Comparison of ENCODE assay signal across 26 mouse cellular contexts in the genomic region with DNA sequence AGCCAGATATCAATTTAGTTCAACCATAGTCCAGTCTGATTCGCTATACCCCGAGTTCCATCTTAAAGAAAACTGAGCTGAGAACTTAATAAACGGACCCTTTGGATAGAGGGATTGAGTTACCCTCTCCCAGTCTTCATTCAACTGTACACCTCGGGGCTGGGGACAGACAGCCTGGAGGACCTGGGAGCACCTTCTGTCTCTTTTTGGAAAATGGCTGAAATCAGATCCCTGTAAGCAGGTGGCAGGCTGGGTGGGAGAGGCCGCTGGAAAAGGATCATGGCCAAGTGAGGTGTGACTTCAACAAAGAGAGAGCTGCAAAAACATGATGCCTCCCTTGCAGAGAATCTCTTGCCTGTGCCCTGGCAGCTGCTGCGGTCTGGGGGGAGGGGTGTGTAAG. TPM values are rescaled to one million over a fixed set of nuclear protein-coding genes. Genes with fewer than 3 reads are reported as not detected.
A peak's percentile ranks its signal among the peaks of the same experiment; 100 is the strongest.
DNase-seq lines count a peak whose midpoint lies in the region; ATAC-seq and TF ChIP-seq lines count a peak whose summit lies in the region.
"Had no signal": no experiment of that assay in that cellular context is flagged by ENCODE, and none has a peak within 500 bp of the region (broad histone marks: within the 10 kb centered on the region; RNA-seq: fewer than 3 reads in every experiment).

No protein-coding gene starts in this region.

- peak; percentile 58; the same call in 1 of the 2 replicates for ATAC-seq in kidney, embryonic 14.5 days (ENCODE audit: low FRiP score, low TSS enrichment)
- no peak for ATAC-seq in kidney, postnatal 0 days (replicated peaks; ENCODE audit: low FRiP score, low read depth)
- ATAC-seq: CD4-positive, CD25-positive, alpha-beta regulatory T cell, adult 4 months; forebrain, embryonic 14.5 days; forebrain, embryonic 16.5 days had no signal

- no peaks in the 10 kb centered on the region for H3K36me3 ChIP-seq in kidney, embryonic 14.5 days (ENCODE audit: control insufficient read depth, insufficient read depth, low read length)
- H3K36me3 ChIP-seq in kidney, postnatal 0 days (ENCODE audit: insufficient read depth, low read length), result no peaks in the 10 kb centered on the region
- H3K36me3 ChIP-seq: embryonic facial prominence, embryonic 13.5 days; embryonic facial prominence, embryonic 15.5 days; forebrain, embryonic 10.5 days; forebrain, embryonic 12.5 days; G1E had no signal

- H3K9me3 ChIP-seq in kidney, embryonic 14.5 days (ENCODE audit: control insufficient read depth, low read length), result no peaks in the 10 kb centered on the region
- H3K9me3 ChIP-seq in kidney, postnatal 0 days (replicated peaks; ENCODE audit: low read length), result no peaks in the 10 kb centered on the region
- H3K9me3 ChIP-seq: embryonic facial prominence, embryonic 13.5 days; embryonic facial prominence, embryonic 15.5 days; forebrain, embryonic 10.5 days; forebrain, embryonic 12.5 days had no signal

- no peak overlapping the region for H3K27ac ChIP-seq in kidney, embryonic 14.5 days (ENCODE audit: low read depth, low read length)
- no peak overlapping the region for H3K27ac ChIP-seq in kidney, postnatal 0 days
- H3K27ac ChIP-seq: embryonic facial prominence, embryonic 13.5 days; embryonic facial prominence, embryonic 15.5 days; forebrain, embryonic 10.5 days; forebrain, embryonic 12.5 days had no signal

- no peak for TF ChIP-seq CTCF in kidney, postnatal 0 days (IDR thresholded peaks at IDR 0.05; ENCODE audit: low read depth)

- no peak overlapping the region for H3K4me2 ChIP-seq in kidney, embryonic 14.5 days (replicated peaks; ENCODE audit: low read depth, low read length)
- H3K4me2 ChIP-seq in kidney, postnatal 0 days (ENCODE audit: low read length), result no peak overlapping the region
- H3K4me2 ChIP-seq: embryonic facial prominence, embryonic 13.5 days; embryonic facial prominence, embryonic 15.5 days; forebrain, embryonic 12.5 days had no signal

- H3K27me3 ChIP-seq in kidney, embryonic 14.5 days (ENCODE audit: control insufficient read depth, insufficient read depth, low read length), result peaks cover 6% of the 10 kb centered on the region
- no peaks in the 10 kb centered on the region for H3K27me3 ChIP-seq in kidney, postnatal 0 days (ENCODE audit: insufficient read depth, low read length)

- H3K4me3 ChIP-seq in kidney, embryonic 14.5 days (ENCODE audit: low read length), result no peak overlapping the region
- no peak overlapping the region for H3K4me3 ChIP-seq in kidney, postnatal 0 days (replicated peaks; ENCODE audit: low read depth, low read length)
- H3K4me3 ChIP-seq: embryonic facial prominence, embryonic 13.5 days; embryonic facial prominence, embryonic 15.5 days; erythroblast, embryonic 14.5 days; forebrain, embryonic 10.5 days; forebrain, embryonic 12.5 days had no signal

- WGBS in kidney, embryonic 14.5 days, result 38% methylated on average over 6 of the region's 6 CpGs
- WGBS in kidney, postnatal 0 days, result 44% methylated on average over 6 of the region's 6 CpGs

- H3K9ac ChIP-seq in kidney, embryonic 14.5 days (ENCODE audit: low read depth, low read length), result no peak overlapping the region
- no peak overlapping the region for H3K9ac ChIP-seq in kidney, postnatal 0 days (ENCODE audit: low read depth, low read length)
- H3K9ac ChIP-seq: embryonic facial prominence, embryonic 13.5 days; embryonic facial prominence, embryonic 15.5 days; forebrain, embryonic 12.5 days had no signal

- H3K4me1 ChIP-seq in kidney, embryonic 14.5 days (ENCODE audit: control insufficient read depth, insufficient read depth, low read length), result no peaks in the 10 kb centered on the region
- no peaks in the 10 kb centered on the region for H3K4me1 ChIP-seq in kidney, postnatal 0 days (replicated peaks; ENCODE audit: insufficient read depth, low read length)
- H3K4me1 ChIP-seq: embryonic facial prominence, embryonic 13.5 days; embryonic facial prominence, embryonic 15.5 days had no signal

- peak; percentile 38 for DNase-seq in cerebellum, postnatal 10 days
- DNase-seq in cerebellum, postnatal 4 days (ENCODE audit: low spot score in 2 of 2), result no peak
- no peak for DNase-seq in kidney, postnatal 25 days
- peak; percentile 57 for DNase-seq in kidney, postnatal 0 days (ENCODE audit: low spot score)
- DNase-seq in kidney, postnatal 14 days, result no peak
- DNase-seq: adrenal gland, adult 2 months; adrenal gland, postnatal 10 days; adrenal gland, postnatal 25 days; B cell, adult 2 months; cerebellum, adult 11 months; cerebellum, adult 18-20 months; cerebellum, adult 8-10 months; cerebellum, adult 9-11 months; embryo, embryonic 11 days had no signal

RNA-seq across cellular contexts. Expression of a gene that starts 9.0 kb away (rescaled TPM):
- polyA plus RNA-seq in kidney, embryonic 14.5 days (2014; fragmentation: Nextera tagmentation; extraction: Ambion mirVana), result 0.96 and 1.2 TPM in 2 replicates
- 1.8 and 2.2 TPM in 2 replicates for polyA plus RNA-seq in kidney, postnatal 0 days (2015; fragmentation: Nextera tagmentation; extraction: Ambion mirVana)

RNA-seq across cellular contexts. Expression of a gene that starts 20.2 kb away (rescaled TPM):
- not detected in 2 replicates for polyA plus RNA-seq in kidney, embryonic 14.5 days (2014; fragmentation: Nextera tagmentation; extraction: Ambion mirVana)
- polyA plus RNA-seq in kidney, postnatal 0 days (2015; fragmentation: Nextera tagmentation; extraction: Ambion mirVana), result not detected in 2 replicates
- polyA plus RNA-seq: adrenal gland, adult 2 months; brain, embryonic 14.5 days; embryonic facial prominence, embryonic 11.5 days; embryonic facial prominence, embryonic 13.5 days; erythroblast, embryonic 14.5 days; forebrain, embryonic 10.5 days; forebrain, embryonic 12.5 days; forebrain, embryonic 14.5 days; forebrain, embryonic 16.5 days; G1E had no signal

RNA-seq across cellular contexts. Expression of a gene that starts 34.0 kb away (rescaled TPM):
- polyA plus RNA-seq in kidney, embryonic 14.5 days (2014; fragmentation: Nextera tagmentation; extraction: Ambion mirVana), result not detected in 2 replicates
- polyA plus RNA-seq in kidney, postnatal 0 days (2015; fragmentation: Nextera tagmentation; extraction: Ambion mirVana), result not detected in 2 replicates
- polyA plus RNA-seq: CD4-positive, CD25-positive, alpha-beta regulatory T cell, adult 4 months; embryonic facial prominence, embryonic 11.5 days; embryonic facial prominence, embryonic 13.5 days; embryonic facial prominence, embryonic 15.5 days; erythroblast, embryonic 14.5 days; forebrain, embryonic 10.5 days; forebrain, embryonic 12.5 days; forebrain, embryonic 14.5 days; forebrain, embryonic 16.5 days; G1E had no signal

RNA-seq across cellular contexts. Expression of a gene that starts 44.6 kb away (rescaled TPM):
- polyA plus RNA-seq in kidney, embryonic 14.5 days (2014; fragmentation: Nextera tagmentation; extraction: Ambion mirVana), result not detected in 2 replicates
- not detected in 2 replicates for polyA plus RNA-seq in kidney, postnatal 0 days (2015; fragmentation: Nextera tagmentation; extraction: Ambion mirVana)
- polyA plus RNA-seq: CD4-positive, CD25-positive, alpha-beta regulatory T cell, adult 4 months; embryonic facial prominence, embryonic 11.5 days; embryonic facial prominence, embryonic 13.5 days; embryonic facial prominence, embryonic 15.5 days; erythroblast, embryonic 14.5 days; forebrain, embryonic 10.5 days; forebrain, embryonic 12.5 days; forebrain, embryonic 14.5 days; forebrain, embryonic 16.5 days; G1E had no signal

RNA-seq across cellular contexts. Expression of a gene that starts 51.6 kb away (rescaled TPM):
- 0.26 TPM in 2 replicates for polyA plus RNA-seq in kidney, embryonic 14.5 days (2014; fragmentation: Nextera tagmentation; extraction: Ambion mirVana)
- polyA plus RNA-seq in kidney, postnatal 0 days (2015; fragmentation: Nextera tagmentation; extraction: Ambion mirVana), result 0.33 TPM in 2 replicates
- polyA plus RNA-seq: embryonic facial prominence, embryonic 11.5 days; erythroblast, embryonic 14.5 days; forebrain, embryonic 14.5 days; G1E had no signal

Comparison
In these comparisons a context has a peak if more than half of its experiments do, and no peak if none do; other contexts are left out.
1. DNase-seq: peak in cerebellum, postnatal 10 days (2 of 2) and kidney, postnatal 0 days (single experiment); none in cerebellum, postnatal 4 days (0 of 2), kidney, postnatal 25 days (0 of 2) and kidney, postnatal 14 days (single experiment).